Mouse (Mus musculus) hindbrain, embryonic 15.5 days (tissue): Measurements from ENCODE around the gene Fbp2. TPM values are rescaled to one million over a fixed set of nuclear protein-coding genes. Genes with fewer than 3 reads are reported as not detected.
"Not testable (repeated sequence)": the region's sequence is repeated elsewhere in the genome, so short reads cannot be mapped to it uniquely, and the experiment has no call there.

Experiments
- ATAC-seq: fragments of 200-750 bp; cut with Nextera tagmentation; 2 replicates; pipeline ENCODE4 v1.8.0; 2017; ENCODE audit warnings: low read depth, moderate number of reproducible peaks, moderate TSS enrichment; ENCODE audit not compliant: low FRiP score
- H3K27ac ChIP-seq: fragments of 300-500 bp; sonication (generic); replicated peaks from 2 replicates; pipeline ENCODE4 v1.5.1; 2015; ENCODE audit warnings: mild to moderate bottlenecking, inconsistent platforms
- H3K27me3 ChIP-seq: fragments of 300-500 bp; sonication (generic); 2 replicates; pipeline ENCODE4 v1.6.1; 2015; ENCODE audit warnings: control low read depth, inconsistent platforms
- H3K36me3 ChIP-seq: fragments of 300-500 bp; sonication (generic); 2 replicates; pipeline ENCODE4 v1.6.1; 2015; ENCODE audit warnings: control low read depth, inconsistent platforms
- H3K4me1 ChIP-seq: fragments of 300-500 bp; sonication (generic); replicated peaks from 2 replicates; pipeline ENCODE4 v1.6.1; 2015; ENCODE audit warnings: control low read depth, inconsistent platforms
- H3K4me2 ChIP-seq: fragments of 300-500 bp; sonication (generic); 2 replicates; pipeline ENCODE4 v1.6.1; 2015; ENCODE audit warnings: moderate library complexity, mild to moderate bottlenecking, inconsistent platforms
- H3K4me3 ChIP-seq: fragments of 300-500 bp; sonication (generic); 2 replicates; pipeline ENCODE4 v1.5.1; 2015; ENCODE audit warnings: mild to moderate bottlenecking, inconsistent platforms
- H3K9ac ChIP-seq: fragments of 300-500 bp; sonication (generic); 2 replicates; pipeline ENCODE4 v1.6.1; 2015; ENCODE audit warnings: inconsistent platforms
- H3K9me3 ChIP-seq: fragments of 300-500 bp; sonication (generic); 2 replicates; pipeline ENCODE4 v1.6.1; 2016; ENCODE audit warnings: control low read depth, inconsistent platforms
- WGBS: fragments of 180-500 bp; shearing (Covaris S2); methylation state at CpG from one replicate; pipeline ENCODE4 v1.1.7; 2015; 5-methylcytosine and 5-hydroxymethylcytosine counted together
- polyA plus RNA-seq: library from polyadenylated mRNA; unstranded; fragments of >200 nt; fragmentation: Nextera tagmentation; extraction: Ambion mirVana; gene quantifications from 2 replicates; pipeline ENCODE4 v1.2.1, GENCODE M21; 2015

Gene Fbp2
- polyA plus RNA-seq, 1 experiment from 2014 or later = 0.69 TPM

DNA sequence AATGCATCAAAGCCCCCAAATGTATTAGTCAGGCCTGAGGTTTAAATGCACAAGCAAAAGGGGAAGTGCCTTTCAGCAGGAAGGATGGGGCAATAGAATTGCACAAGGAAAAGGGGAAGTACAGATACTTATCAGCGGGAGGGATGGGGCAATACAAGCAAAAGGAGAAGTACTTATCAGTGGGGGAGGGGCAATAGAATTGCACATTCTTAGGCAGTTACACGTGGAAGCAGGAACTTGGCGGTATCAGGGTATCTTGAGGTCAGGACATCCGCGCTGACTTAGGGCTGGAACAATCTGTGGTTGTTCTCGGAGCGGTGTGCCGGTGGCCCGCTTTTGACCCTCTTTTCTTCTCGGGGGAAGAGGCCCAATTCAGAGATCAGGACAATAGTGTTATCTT, 1.0 kb upstream of the Fbp2 start:
- H3K9ac ChIP-seq, H3K27me3 ChIP-seq, H3K4me3 ChIP-seq, ATAC-seq, H3K9me3 ChIP-seq, H3K4me2 ChIP-seq, H3K27ac ChIP-seq, H3K4me1 ChIP-seq, H3K36me3 ChIP-seq: not testable (repeated sequence)
- 83% methylated on average over 10 of the region's 10 CpGs for WGBS

- 0 out of 2 replicates have a peak, but pooled peaks have one; percentile 3 for ATAC-seq
- Histone ChIP-seq H3K4me2 (no peak overlapping the region), H3K4me1 (0 out of 2 replicates have a peak, but pooled peaks cover 2% of the 10 kb centered on the region), H3K9ac (no peak overlapping the region), H3K4me3 (no peak overlapping the region), H3K27ac (no peak overlapping the region), H3K36me3 (no peaks in the 10 kb centered on the region), H3K9me3 (no peaks in the 10 kb centered on the region), H3K27me3 (no peaks in the 10 kb centered on the region)
- 88% methylated on average over 14 of the region's 14 CpGs for WGBS
These were observed 1.4 kb downstream of the Fbp2 start for GRCm38 (mm10) chr13:62856850-62857249.

- Histone ChIP-seq H3K4me2 (peak overlapping the region; percentile 81), H3K27me3 (no peaks in the 10 kb centered on the region), H3K4me1 (0 out of 2 replicates have a peak, but pooled peaks cover 2% of the 10 kb centered on the region), H3K4me3 (peak overlapping the region; percentile 44), H3K9ac (peak overlapping the region; percentile 40), H3K9me3 (no peaks in the 10 kb centered on the region), H3K27ac (0 out of 2 replicates have a peak overlapping the region, but pooled peaks have one; percentile 39), H3K36me3 (no peaks in the 10 kb centered on the region)
- WGBS = 2% methylated on average over 5 of the region's 5 CpGs
- ATAC-seq = peak; percentile 96
These were observed 1.9 kb downstream of the Fbp2 start for GRCm38 (mm10) chr13:62856305-62856675.

- Histone ChIP-seq H3K27ac (no peak overlapping the region), H3K9me3 (no peaks in the 10 kb centered on the region), H3K4me1 (0 out of 2 replicates have a peak, but pooled peaks cover 2% of the 10 kb centered on the region), H3K36me3 (no peaks in the 10 kb centered on the region), H3K4me3 (peak overlapping the region; percentile 44), H3K4me2 (peak overlapping the region; percentile 81), H3K27me3 (no peaks in the 10 kb centered on the region), H3K9ac (peak overlapping the region; percentile 40)
- ATAC-seq = peak; percentile 35
- WGBS = 35% methylated on average over 25 of the region's 25 CpGs
These were observed 2.6 kb downstream of the Fbp2 start for GRCm38 (mm10) chr13:62855396-62856304.

- WGBS = 9% methylated on average over 15 of the region's 15 CpGs
- H3K4me3 ChIP-seq = no peak overlapping the region
- H3K9me3 ChIP-seq = no peaks in the 10 kb centered on the region
These were observed 3.6 kb downstream of the Fbp2 start for GRCm38 (mm10) chr13:62854666-62855065.

GRCm38 (mm10) chr13:62833341-62833740, 24.9 kb downstream of the Fbp2 start:
- H3K27me3 ChIP-seq = no peaks in the 10 kb centered on the region
- no peak overlapping the region for H3K27ac ChIP-seq
- no peak overlapping the region for H3K9ac ChIP-seq
- no peaks in the 10 kb centered on the region for H3K4me1 ChIP-seq
- WGBS = 44% methylated on average over 4 of the region's 4 CpGs
- no peak overlapping the region for H3K4me2 ChIP-seq
- no peak overlapping the region for H3K4me3 ChIP-seq
- no peak for ATAC-seq
- H3K36me3 ChIP-seq = no peaks in the 10 kb centered on the region
- no peaks in the 10 kb centered on the region for H3K9me3 ChIP-seq

More at GRCm38 (mm10) chr13:62854666-62855065, 3.6 kb downstream of the Fbp2 start:
- Histone ChIP-seq H3K27ac (no peak overlapping the region), H3K4me1 (0 out of 2 replicates have a peak, but pooled peaks cover 2% of the 10 kb centered on the region), H3K9ac (no peak overlapping the region), H3K27me3 (no peaks in the 10 kb centered on the region), H3K36me3 (no peaks in the 10 kb centered on the region), H3K4me2 (peak overlapping the region; percentile 45)
- ATAC-seq = no peak

- H3K9ac ChIP-seq = no peak overlapping the region
- WGBS = 86% methylated on average over 2 of the region's 2 CpGs
- no peak overlapping the region for H3K4me2 ChIP-seq
- H3K27ac ChIP-seq = no peak overlapping the region
- H3K27me3 ChIP-seq = no peaks in the 10 kb centered on the region
- no peaks in the 10 kb centered on the region for H3K36me3 ChIP-seq
- no peak overlapping the region for H3K4me3 ChIP-seq
- H3K4me1 ChIP-seq = no peaks in the 10 kb centered on the region
- H3K9me3 ChIP-seq = no peaks in the 10 kb centered on the region
- ATAC-seq = no peak
These were observed 26.0 kb downstream of the Fbp2 start for GRCm38 (mm10) chr13:62832239-62832638.

DNA sequence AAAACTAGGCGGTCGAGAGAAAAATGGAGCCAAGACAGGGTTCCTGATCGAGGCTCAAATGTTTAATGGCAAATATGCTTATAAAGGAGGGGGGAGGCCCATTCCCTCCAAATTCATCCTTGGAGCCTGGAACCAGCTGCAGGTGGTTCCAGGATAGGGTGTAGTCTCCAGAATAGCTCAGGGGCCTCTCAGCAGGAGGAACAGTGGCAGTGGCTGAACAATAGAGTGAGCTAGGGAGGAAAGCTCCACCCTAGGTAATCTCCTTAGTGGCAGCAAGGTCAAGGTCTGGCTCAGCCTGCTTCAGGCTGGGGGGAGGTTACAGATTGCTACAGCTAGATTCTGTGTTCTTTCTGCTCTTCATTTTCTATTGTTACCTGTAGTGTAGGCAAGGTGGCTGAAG, 42.5 kb downstream of the Fbp2 start:
- H3K4me1 ChIP-seq, H3K36me3 ChIP-seq, ATAC-seq, H3K4me2 ChIP-seq, H3K27ac ChIP-seq, H3K4me3 ChIP-seq, H3K9me3 ChIP-seq, H3K27me3 ChIP-seq, H3K9ac ChIP-seq: not testable (repeated sequence)
- WGBS = 82% methylated on average over 3 of the region's 3 CpGs

- Histone ChIP-seq H3K27me3 (no peaks in the 10 kb centered on the region), H3K4me3 (peak overlapping the region; percentile 37), H3K9me3 (no peaks in the 10 kb centered on the region), H3K4me2 (peak overlapping the region; percentile 66), H3K9ac (0 out of 2 replicates have a peak overlapping the region, but pooled peaks have one; percentile 25), H3K36me3 (no peaks in the 10 kb centered on the region), H3K4me1 (no peaks in the 10 kb centered on the region), H3K27ac (no peak overlapping the region)
- WGBS = 14% methylated on average over 30 of the region's 32 CpGs
- ATAC-seq = no peak
These were observed 45.5 kb downstream of the Fbp2 start for GRCm38 (mm10) chr13:62812713-62813112.

DNA sequence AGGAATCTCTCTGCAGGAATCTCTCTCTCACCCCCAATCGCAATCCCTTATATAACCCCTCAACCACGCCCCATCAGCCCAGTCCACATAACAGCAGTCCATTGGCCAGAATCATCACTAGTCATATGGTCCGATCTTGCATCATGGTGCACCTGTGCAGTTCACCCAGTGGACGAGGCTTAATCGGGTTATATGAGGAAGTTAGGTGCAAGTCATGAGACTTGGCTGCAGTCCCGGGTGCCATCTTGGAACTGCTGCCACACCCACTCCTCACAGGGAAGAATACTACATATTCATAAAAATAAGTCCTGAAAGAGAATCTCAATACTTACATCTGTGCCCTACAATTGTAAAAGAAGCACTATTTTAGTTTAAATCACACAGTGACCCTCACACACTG, 50.2 kb downstream of the Fbp2 start:
- 94% methylated on average over 6 of the region's 6 CpGs for WGBS
- not testable (repeated sequence) for H3K9me3 ChIP-seq, H3K4me2 ChIP-seq, H3K36me3 ChIP-seq, H3K4me1 ChIP-seq, ATAC-seq, H3K27me3 ChIP-seq, H3K27ac ChIP-seq, H3K4me3 ChIP-seq, H3K9ac ChIP-seq
